Mouse (Mus musculus) embryonic facial prominence, embryonic 10.5 days (tissue): ENCODE measurements around the gene Plb1. TPM values are rescaled to one million over a fixed set of nuclear protein-coding genes. Genes with fewer than 3 reads are reported as not detected.
A peak's percentile ranks its signal among the peaks of the same experiment; 100 is the strongest.

Experiments used
- DNase-seq: peaks from one replicate; pipeline ENCODE4 v3.0.0-alpha.2; 2017; ENCODE audit warnings: low spot score
- H3K27ac ChIP-seq: fragments of 300-500 bp; sonication (generic); replicated peaks from 2 replicates; pipeline ENCODE4 v1.5.1; 2016; ENCODE audit warnings: mild to moderate bottlenecking
- H3K27me3 ChIP-seq: fragments of 300-500 bp; sonication (generic); replicated peaks from 2 replicates; pipeline ENCODE4 v1.6.1; 2016; ENCODE audit warnings: low read depth, mild to moderate bottlenecking; ENCODE audit not compliant: poor library complexity, severe bottlenecking
- H3K36me3 ChIP-seq: fragments of 300-500 bp; sonication (generic); replicated peaks from 2 replicates; pipeline ENCODE4 v1.6.1; 2016; ENCODE audit warnings: mild to moderate bottlenecking, moderate library complexity
- H3K4me1 ChIP-seq: fragments of 300-500 bp; sonication (generic); 2 replicates; pipeline ENCODE4 v1.6.1; 2016
- H3K4me3 ChIP-seq: fragments of 300-500 bp; sonication (generic); 2 replicates; pipeline ENCODE4 v1.5.1; 2016; ENCODE audit warnings: mild to moderate bottlenecking, moderate library complexity
- H3K9me3 ChIP-seq: fragments of 300-500 bp; sonication (generic); 2 replicates; pipeline ENCODE4 v1.6.1; 2016; ENCODE audit warnings: mild to moderate bottlenecking
- WGBS: fragments of 180-500 bp; shearing (Covaris S2); methylation state at CpG from one replicate; pipeline ENCODE4 v1.1.7; 2016; 5-methylcytosine and 5-hydroxymethylcytosine counted together
- polyA plus RNA-seq: library from polyadenylated mRNA; unstranded; fragments of >200 nt; fragmentation: Nextera tagmentation; extraction: Ambion mirVana; gene quantifications from 2 replicates; pipeline ENCODE4 v1.2.1, GENCODE M21; 2016

Plb1 gene
- polyA plus RNA-seq, 1 experiment from 2014 or later, result 0.06 TPM

DNA sequence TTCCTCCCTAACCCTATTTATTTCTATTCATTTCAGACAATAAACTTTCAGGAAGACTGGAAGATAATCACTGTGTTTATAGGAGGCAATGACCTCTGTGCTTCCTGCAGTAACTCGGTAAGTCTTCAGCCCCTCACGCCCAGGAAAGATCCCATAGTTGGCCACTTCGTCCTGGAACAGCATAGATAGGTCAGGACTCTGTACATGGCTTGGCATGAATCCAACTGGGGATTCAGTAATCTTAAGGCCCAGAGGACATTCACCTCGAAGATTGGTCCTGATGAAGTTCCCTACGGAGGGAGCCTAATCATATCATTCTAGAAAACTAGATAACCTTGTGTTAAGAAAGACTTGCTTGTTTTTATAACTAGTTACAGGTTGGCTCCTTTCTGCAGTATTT, 78.3 kb downstream of the Plb1 start:
- DNase-seq, result no peak
- Histone ChIP-seq H3K4me3 (no peak overlapping the region), H3K9me3 (no peaks in the 10 kb centered on the region), H3K36me3 (no peaks in the 10 kb centered on the region), H3K4me1 (peaks cover 7% of the 10 kb centered on the region; the same call in 1 of the 2 replicates), H3K27me3 (no peaks in the 10 kb centered on the region), H3K27ac (no peak overlapping the region)
- WGBS, result 87% methylated on average over 5 of the region's 5 CpGs

DNA sequence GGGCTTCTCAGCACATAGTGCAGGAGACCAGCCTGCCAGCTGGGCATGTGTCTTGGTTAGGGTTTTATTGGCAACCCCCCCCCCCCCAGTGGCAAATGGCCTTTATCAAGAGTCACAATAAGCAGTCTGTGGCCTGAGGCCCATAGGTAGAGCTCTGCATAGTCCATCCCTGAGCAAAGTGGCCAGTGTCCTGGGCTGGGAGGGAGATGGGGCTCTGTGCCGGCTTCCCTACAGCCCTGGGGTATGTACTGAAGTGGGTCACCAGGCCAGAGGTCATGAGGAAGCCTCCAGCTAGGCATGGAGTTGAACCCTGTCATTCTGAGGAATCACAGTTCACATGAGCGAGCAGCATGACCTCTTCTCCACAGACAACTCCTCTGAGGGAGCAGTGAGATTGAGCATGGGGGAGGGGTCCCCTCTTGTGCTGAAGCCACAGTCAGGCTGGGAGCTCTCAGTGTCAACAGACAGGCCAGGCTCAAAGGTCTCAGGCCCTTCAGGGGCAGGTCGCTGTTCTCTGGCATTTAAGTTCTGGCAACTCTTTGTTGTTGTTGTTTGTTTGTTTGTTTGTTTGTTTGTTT, 79.2 kb downstream of the Plb1 start:
- Histone ChIP-seq H3K4me1 (peaks cover 5% of the 10 kb centered on the region; the same call in 1 of the 2 replicates), H3K4me3 (no peak overlapping the region), H3K9me3 (no peaks in the 10 kb centered on the region), H3K36me3 (no peaks in the 10 kb centered on the region), H3K27me3 (no peaks in the 10 kb centered on the region), H3K27ac (no peak overlapping the region)
- 50% methylated on average over 3 of the region's 3 CpGs for whole genome bisulfite sequencing
- DNase-seq, result no peak

- Histone ChIP-seq H3K27me3 (no peaks in the 10 kb centered on the region), H3K36me3 (no peaks in the 10 kb centered on the region), H3K4me3 (no peak overlapping the region), H3K27ac (no peak overlapping the region), H3K9me3 (no peaks in the 10 kb centered on the region), H3K4me1 (peaks cover 5% of the 10 kb centered on the region; the same call in 1 of the 2 replicates)
- 81% methylated on average over 6 of the region's 6 CpGs for WGBS
- DNase-seq, result no peak
These were observed 81.2 kb downstream of the Plb1 start for GRCm38 (mm10) chr5:32313671-32314070.

- WGBS, result 60% methylated on average over 2 of the region's 2 CpGs
- DNase-seq, result no peak
These were observed 82.2 kb downstream of the Plb1 start for GRCm38 (mm10) chr5:32314731-32315130.

GRCm38 (mm10) chr5:32322146-32322811, 89.8 kb downstream of the Plb1 start:
- WGBS, result 48% methylated on average over 7 of the region's 7 CpGs
- H3K4me3 ChIP-seq, result no peak overlapping the region
- no peaks in the 10 kb centered on the region for H3K9me3 ChIP-seq
- 0 out of 2 replicates have a peak, but pooled peaks cover 5% of the 10 kb centered on the region for H3K4me1 ChIP-seq
- H3K36me3 ChIP-seq, result no peaks in the 10 kb centered on the region
- H3K27me3 ChIP-seq, result no peaks in the 10 kb centered on the region
- peak; percentile 58 for DNase-seq
- no peak overlapping the region for H3K27ac ChIP-seq

More at GRCm38 (mm10) chr5:32314731-32315130, 82.2 kb downstream of the Plb1 start:
- no peaks in the 10 kb centered on the region for H3K36me3 ChIP-seq
- H3K4me3 ChIP-seq, result no peak overlapping the region
- H3K9me3 ChIP-seq, result no peaks in the 10 kb centered on the region
- H3K4me1 ChIP-seq, result peaks cover 5% of the 10 kb centered on the region; the same call in 1 of the 2 replicates
- no peaks in the 10 kb centered on the region for H3K27me3 ChIP-seq
- no peak overlapping the region for H3K27ac ChIP-seq

DNA sequence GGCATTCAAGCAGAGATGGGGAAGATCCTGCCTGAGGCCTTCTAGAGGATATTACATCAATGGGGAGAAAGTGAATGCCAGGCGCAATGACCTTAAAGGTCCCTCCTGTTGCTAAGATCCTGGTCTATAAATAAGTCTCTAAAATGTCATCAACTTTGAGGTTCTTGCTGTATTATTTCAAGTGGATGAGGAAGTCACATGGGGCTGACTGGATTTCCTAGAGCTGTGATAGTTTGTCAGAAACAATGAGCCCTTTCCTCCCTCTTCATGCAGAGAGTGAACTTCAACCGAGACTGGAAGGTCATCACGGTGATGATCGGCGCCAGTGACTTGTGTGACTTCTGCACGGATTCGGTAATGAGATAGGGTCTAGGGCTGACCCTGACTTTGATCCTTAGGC, 95.6 kb downstream of the Plb1 start:
- no peak for DNase-seq
- H3K36me3 ChIP-seq, result no peaks in the 10 kb centered on the region
- no peaks in the 10 kb centered on the region for H3K9me3 ChIP-seq
- H3K27ac ChIP-seq, result no peak overlapping the region
- H3K4me3 ChIP-seq, result no peak overlapping the region
- H3K27me3 ChIP-seq, result no peaks in the 10 kb centered on the region
- 89% methylated on average over 7 of the region's 7 CpGs for WGBS
- 0 out of 2 replicates have a peak, but pooled peaks cover 2% of the 10 kb centered on the region for H3K4me1 ChIP-seq

- Histone ChIP-seq H3K9me3 (no peaks in the 10 kb centered on the region), H3K27me3 (no peaks in the 10 kb centered on the region), H3K36me3 (no peaks in the 10 kb centered on the region), H3K4me3 (no peak overlapping the region), H3K27ac (no peak overlapping the region), H3K4me1 (peaks cover 39% of the 10 kb centered on the region)
- no peak for DNase-seq
- 82% methylated on average over 4 of the region's 4 CpGs for WGBS
These were observed 100.1 kb downstream of the Plb1 start for GRCm38 (mm10) chr5:32332591-32332990.

DNA sequence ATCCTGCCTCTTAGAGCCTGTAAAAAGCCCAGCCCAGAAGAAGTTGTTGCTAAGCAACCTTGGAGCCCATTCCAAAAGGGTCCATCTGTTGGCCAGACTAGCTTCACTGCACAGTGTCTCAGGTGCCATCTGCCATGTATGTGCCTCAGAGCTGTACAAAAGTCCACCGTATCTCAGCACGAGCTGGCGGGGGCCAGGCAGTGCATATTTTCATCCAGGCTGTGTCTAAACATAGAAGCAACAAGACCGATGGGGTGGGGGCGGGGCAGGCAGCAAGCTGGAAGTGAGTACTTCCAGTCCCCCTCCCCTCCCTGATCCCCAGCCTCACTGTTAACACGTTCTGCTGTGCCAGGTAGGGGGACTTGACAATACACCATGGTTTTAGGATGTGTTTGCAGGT, 102.7 kb downstream of the Plb1 start:
- H3K27me3 ChIP-seq, result no peaks in the 10 kb centered on the region
- DNase-seq, result no peak
- WGBS, result 54% methylated on average over 6 of the region's 6 CpGs
- H3K4me1 ChIP-seq, result peaks cover 39% of the 10 kb centered on the region
- no peaks in the 10 kb centered on the region for H3K9me3 ChIP-seq
- no peaks in the 10 kb centered on the region for H3K36me3 ChIP-seq
- no peak overlapping the region for H3K4me3 ChIP-seq
- no peak overlapping the region for H3K27ac ChIP-seq

GRCm38 (mm10) chr5:32336092-32336491, 103.6 kb downstream of the Plb1 start:
- Histone ChIP-seq H3K4me1 (peaks cover 43% of the 10 kb centered on the region), H3K9me3 (no peaks in the 10 kb centered on the region), H3K27me3 (no peaks in the 10 kb centered on the region), H3K4me3 (no peak overlapping the region), H3K27ac (peak overlapping the region; percentile 54; the same call in 1 of the 2 replicates), H3K36me3 (no peaks in the 10 kb centered on the region)
- no peak for DNase-seq
- WGBS, result 70% methylated on average over 5 of the region's 5 CpGs

DNA sequence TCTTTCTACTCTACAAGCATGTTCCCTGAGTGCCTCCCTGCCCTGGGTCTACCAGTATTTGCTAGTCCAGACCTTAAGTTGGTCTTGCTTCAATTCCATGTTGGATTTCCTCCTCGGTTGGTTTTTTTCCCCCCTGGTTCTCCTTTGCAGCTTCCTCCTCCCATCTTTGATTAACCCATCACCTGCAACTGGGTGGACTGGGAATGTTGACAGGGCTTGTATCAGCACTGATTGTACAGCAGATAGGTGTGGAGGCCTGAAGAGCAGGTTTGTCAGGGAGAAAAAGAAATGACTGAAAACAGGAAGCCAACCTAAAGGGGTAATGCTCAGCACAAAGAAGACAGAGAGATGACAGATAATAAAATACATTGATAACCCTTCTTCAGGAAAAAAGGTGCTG, 104.8 kb downstream of the Plb1 start:
- Histone ChIP-seq H3K27ac (no peak overlapping the region; the same call in 1 of the 2 replicates), H3K36me3 (no peaks in the 10 kb centered on the region), H3K9me3 (no peaks in the 10 kb centered on the region), H3K4me3 (no peak overlapping the region), H3K27me3 (no peaks in the 10 kb centered on the region), H3K4me1 (peaks cover 43% of the 10 kb centered on the region)
- DNase-seq, result no peak
- 78% methylated on average over 1 of the region's 1 CpGs for WGBS

DNA sequence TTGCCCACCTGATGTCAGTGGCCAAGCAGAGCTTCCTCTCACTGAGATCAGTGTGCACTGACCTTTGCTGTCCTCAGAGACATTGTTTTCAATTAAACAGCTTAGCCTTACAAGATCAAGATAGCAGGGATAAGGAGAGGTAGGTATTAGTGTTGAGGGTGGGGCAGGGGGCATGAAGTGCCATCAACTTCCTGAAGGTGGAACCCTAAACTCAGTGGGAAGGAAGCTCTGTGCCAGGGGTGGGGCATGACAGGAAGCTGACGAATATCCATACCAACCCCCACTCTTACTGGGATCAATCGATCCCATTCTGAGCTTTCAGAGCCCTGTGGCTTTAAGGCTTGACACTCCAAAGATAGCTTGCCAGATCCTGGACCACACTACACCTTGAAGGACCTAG, 105.8 kb downstream of the Plb1 start:
- Histone ChIP-seq H3K9me3 (no peaks in the 10 kb centered on the region), H3K36me3 (no peaks in the 10 kb centered on the region), H3K4me1 (peaks cover 39% of the 10 kb centered on the region), H3K27ac (no peak overlapping the region), H3K4me3 (no peak overlapping the region), H3K27me3 (no peaks in the 10 kb centered on the region)
- DNase-seq, result no peak
- 55% methylated on average over 2 of the region's 2 CpGs for WGBS

- WGBS, result 72% methylated on average over 3 of the region's 3 CpGs
- Histone ChIP-seq H3K36me3 (no peaks in the 10 kb centered on the region), H3K9me3 (no peaks in the 10 kb centered on the region), H3K4me1 (peaks cover 35% of the 10 kb centered on the region), H3K27me3 (no peaks in the 10 kb centered on the region), H3K27ac (no peak overlapping the region), H3K4me3 (no peak overlapping the region)
- no peak for DNase-seq
These were observed 106.3 kb downstream of the Plb1 start for GRCm38 (mm10) chr5:32338766-32339165.

GRCm38 (mm10) chr5:32340246-32340645, 107.7 kb downstream of the Plb1 start:
- no peak overlapping the region for H3K27ac ChIP-seq
- no peak overlapping the region for H3K4me3 ChIP-seq
- DNase-seq, result no peak
- no peaks in the 10 kb centered on the region for H3K9me3 ChIP-seq
- peaks cover 25% of the 10 kb centered on the region for H3K4me1 ChIP-seq
- 74% methylated on average over 1 of the region's 1 CpGs for WGBS
- H3K27me3 ChIP-seq, result no peaks in the 10 kb centered on the region
- H3K36me3 ChIP-seq, result no peaks in the 10 kb centered on the region
